Mouse (Mus musculus): Measurements from ENCODE around the gene Gm21773. TPM values are rescaled to one million over a fixed set of nuclear protein-coding genes. Genes with fewer than 3 reads are reported as not detected.

Gene Gm21773
- not detected for polyA plus RNA-seq (2017; shearing (Covaris generic))

DNA sequence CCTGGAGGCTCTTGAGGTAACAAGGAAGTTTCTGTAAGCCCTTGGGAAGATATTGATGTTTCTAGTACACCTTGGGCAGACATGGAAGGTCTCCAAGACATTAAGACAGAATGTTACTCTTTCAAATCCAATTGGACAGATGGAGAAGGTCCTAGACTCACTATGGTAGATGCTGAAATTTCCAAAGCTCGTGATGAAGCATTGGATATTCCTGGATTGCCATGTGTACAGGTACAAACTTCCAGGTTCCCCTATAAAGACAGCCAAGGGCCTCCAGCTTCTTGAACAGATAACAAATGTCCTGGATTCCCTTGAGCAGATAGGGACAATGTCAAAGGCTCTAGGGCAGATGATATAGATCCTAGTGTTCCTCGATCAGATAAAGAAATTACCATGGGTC, at the start of gene Gm21773:
Gene Gm21773 (minus strand): TSS at position 101 of the 400 bp plus-strand sequence.

All from inflammation-experienced regulatory T-cells (primary cell).